Mouse (Mus musculus) Muller cell, postnatal 12 days (primary cell): ENCODE measurements around the gene Olfr1370.
"Not testable (repeated sequence)": the region's sequence is repeated elsewhere in the genome, so short reads cannot be mapped to it uniquely, and the experiment has no call there.

Experiments used
- DNase-seq: peaks from one replicate; pipeline ENCODE4 v3.0.0-alpha.2; 2015; ENCODE audit errors: inconsistent ontology term

Olfr1370 gene

DNA sequence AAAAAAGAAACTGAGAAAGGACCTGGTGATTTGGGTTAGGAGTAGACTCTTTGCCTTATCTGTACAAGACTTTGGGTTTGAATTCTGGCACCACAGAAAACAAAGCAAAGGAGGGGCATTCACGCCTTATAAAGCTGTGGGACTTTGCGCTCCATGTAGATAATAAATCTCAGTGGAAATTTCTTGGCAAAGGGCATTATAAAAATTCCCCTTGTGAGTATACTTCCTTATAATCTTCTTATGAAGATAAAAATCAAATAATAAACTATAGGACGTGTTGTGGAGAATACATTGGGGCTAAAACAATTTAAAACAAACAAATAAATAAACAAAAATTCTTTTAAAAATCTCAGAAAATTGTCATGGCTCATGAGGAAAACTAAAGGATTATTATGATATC, at the start of gene Olfr1370:
TSS of gene Olfr1370 (minus strand) at position 101 of the 400 bp plus-strand sequence.
- DNase-seq, result no peak

DNA sequence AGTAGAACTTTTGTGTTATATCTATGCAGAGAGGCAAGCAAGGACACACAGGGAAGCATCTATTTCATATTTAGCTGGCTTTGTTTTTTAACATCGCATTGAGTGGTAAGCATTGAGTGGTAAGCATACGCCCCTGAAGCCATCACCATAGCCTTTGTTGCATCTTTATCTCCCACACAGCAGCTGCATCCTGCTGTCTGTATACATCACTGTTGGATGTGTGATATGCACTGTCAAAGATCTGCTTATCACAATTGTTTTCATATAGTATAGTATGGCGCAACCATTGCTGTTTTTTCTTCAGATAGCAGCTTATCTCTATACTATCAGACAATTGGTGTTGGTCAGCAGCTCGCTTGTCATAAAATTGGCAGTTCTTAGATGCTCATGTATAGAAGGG, 39.4 kb upstream of the Olfr1370 start:
- no peak for DNase-seq

DNA sequence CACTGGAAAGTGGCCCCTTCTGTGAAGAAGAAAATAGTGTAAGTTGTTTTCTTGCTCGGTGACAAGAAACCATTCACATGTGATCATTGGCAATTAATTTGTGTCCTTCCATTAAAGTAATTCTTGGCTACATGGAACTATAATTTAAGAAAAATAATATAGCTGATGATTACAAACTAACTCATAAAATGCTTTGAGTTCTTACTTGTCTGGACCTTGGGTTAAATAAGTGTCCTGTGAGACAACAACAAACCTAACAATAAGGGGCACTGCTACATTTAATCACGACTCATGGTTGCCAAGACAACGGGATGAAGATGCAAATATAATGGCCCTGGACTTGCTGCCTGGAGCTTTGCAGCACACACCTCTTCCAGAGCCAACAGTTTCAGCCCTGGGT, 36.4 kb upstream of the Olfr1370 start, which contains the start of gene Olfr1369-ps1:
TSS of gene Olfr1369-ps1 (plus strand) at position 301 of the 400 bp plus-strand sequence.
- not testable (repeated sequence) for DNase-seq

DNA sequence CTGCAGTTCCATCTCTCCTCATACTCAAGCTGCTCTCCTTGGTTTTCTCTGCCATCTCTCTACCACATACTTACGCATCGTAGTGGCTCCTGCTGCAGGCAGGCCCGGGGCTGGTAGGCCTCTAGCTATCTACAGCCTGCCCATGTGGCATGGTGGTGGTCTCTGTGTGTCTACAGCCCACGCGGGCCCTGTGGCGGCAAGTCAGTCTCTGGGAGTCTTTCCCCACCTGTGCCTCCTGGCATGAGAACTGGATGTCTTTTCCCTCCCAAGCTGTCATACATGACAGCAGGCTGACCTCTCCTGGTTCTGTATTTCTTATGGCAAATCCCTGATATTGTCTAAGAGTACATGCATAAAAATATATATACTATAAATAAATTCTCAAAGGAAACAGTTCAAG, 35.7 kb upstream of the Olfr1370 start:
- DNase-seq, result no peak

DNA sequence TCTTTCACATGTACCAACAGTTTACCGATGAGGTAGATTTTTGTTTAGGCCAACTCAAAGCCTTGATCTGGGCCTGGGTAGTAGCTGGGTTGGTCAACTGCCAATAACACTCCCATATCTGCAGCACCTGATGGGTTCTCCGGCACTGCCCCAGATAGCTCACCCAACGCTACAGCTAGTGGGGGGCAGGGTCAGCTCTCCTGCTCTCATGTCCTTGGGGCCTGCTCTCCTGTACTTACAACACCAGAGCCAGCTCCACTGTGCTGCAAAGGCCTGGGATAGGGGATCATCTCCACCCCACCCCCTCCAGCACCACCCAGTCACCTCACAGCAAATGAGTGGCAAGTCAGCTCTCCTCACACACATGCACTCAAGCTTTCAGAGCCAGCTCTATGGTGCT, 35.0 kb upstream of the Olfr1370 start:
- DNase-seq, result no peak

DNA sequence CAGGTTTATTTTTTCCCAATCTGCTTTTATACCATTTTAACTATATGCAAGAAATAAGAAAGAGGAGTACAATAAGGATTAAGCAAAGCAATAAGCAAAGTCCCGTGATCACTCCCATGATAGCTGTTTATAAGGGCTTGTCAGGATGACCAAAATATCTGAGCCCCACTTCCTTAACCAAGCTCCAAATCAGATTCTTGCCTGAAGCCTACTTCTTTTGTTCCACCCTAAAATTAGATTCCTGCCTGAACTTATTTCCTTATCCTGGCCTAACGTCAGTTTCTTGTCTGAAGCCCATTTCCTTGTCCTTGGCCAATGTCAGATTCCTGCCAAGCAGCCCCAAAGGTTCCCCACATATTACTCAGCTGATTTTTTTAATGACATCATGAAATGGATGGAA, 7.9 kb upstream of the Olfr1370 start:
- no peak for DNase-seq

DNA sequence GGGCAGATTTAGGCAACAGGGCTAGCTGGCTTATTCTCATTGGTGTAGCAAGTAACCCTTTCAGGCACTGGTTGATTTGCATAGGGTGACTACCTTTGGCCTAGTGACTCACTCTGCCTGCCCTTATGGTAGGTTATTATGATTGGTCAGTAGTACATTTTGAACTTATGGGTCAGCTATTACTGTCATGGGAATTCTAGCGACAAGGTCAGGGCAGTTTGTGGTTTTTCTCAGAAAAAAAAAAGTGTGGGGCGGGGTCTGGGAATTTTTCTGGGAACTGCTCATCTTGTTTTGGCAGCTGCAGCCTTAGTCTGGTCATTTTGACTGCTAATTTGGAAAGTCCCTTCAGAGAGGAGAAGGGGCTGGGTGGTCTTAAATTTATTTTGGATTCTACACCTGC, 8.7 kb downstream of the Olfr1370 start:
- peak; percentile 20 for DNase-seq

DNA sequence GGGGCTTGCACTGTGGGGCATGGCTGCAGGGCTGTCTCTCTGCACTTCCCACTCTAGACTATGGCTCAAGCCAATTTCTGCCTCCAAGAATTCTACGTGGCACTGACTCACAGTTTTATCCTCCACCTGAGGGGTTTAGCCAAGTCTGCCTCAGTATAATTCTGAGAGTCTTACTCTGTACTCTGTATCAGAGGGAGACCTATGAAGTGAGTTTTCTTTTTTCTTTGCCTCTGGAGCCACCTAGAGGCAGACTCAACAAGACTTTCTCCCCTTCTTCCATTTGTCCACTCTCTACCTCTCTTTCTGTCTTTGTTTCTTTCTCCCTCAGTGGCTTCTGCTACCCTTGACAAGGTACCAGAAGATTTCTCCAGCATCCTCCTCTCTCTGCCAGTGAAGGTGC, 24.6 kb downstream of the Olfr1370 start:
- peak; percentile 9 for DNase-seq

DNA sequence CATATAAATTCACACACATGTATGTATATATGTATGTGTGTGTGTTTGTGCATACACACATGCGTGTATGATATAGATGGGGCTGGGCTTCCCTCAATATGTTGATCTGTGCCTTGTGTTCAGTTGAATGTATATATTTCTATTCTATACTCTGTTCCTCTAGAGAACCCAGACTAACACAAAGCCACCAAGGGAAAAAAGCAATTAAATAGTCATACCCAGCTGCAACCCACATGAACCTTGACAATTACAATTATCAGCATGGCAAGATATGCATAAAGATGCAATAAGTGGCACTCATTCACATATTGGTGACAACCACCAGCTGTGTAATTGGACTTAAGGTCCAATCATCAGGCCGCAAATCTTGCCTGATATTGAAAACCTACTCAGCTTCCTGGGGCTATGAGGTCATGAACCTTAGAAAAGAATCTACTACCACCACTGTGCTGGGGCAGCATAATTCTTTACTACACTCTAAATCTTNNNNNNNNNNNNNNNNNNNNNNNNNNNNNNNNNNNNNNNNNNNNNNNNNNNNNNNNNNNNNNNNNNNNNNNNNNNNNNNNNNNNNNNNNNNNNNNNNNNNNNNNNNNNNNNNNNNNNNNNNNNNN, 34.1 kb downstream of the Olfr1370 start:
- DNase-seq, result no peak

DNA sequence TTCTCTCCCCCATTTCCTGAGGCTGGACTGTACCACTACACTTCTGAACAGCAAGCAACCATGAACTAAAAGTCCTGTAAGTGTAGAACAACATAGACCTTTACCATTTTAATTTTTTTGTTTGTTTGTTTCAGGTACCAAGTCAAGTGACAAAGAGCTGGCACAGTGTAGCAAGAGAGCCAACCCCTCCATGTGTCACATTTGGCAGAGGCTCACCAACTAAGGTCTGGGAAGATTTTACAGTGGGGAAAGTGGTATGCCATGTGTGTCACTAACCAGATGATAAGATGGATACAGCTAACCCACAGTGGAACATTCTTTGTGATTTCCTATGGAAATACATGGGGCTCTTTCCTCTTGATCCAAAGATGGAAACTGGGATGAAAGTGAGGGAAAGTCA, 38.8 kb downstream of the Olfr1370 start:
- DNase-seq, result no peak

DNA sequence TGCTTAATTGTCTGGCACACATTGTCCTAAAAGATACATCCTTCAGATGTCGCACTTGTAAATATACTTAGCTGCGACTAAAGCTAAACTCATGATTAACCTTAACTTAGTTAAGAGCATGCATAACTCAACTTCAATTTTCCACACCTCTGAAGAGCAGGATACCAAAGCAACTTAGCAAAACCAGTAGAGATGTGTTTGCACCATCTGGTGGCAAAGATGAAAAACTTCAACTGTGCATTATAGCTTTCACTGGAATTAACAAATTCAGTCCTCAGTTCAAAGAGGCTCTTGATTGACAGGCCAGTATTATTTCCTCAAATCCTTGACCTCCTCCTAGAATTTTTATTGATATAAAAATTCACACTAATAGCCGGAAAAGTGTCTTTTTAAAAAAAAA, 39.7 kb downstream of the Olfr1370 start:
- DNase-seq, result peak; percentile 7

DNA sequence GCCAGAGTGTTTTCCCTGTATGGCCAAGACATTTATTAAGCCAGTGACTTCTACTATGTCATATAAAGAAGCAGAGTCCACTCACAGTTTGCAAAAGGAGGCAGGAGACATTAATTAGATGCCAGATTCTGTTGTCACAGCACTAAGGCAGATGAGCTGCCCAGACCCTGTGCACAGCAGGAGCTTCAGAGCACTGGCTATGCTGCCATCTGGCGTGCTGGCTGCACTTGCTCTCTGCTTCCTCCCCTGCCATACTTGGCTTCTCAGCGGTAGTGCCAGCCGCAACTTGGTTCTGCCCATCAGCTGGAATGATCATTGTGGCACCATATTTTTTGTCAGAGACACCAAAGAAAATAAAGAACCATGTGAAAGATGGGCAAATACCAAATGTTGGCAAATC, 41.6 kb downstream of the Olfr1370 start:
- DNase-seq, result peak; percentile 2

DNA sequence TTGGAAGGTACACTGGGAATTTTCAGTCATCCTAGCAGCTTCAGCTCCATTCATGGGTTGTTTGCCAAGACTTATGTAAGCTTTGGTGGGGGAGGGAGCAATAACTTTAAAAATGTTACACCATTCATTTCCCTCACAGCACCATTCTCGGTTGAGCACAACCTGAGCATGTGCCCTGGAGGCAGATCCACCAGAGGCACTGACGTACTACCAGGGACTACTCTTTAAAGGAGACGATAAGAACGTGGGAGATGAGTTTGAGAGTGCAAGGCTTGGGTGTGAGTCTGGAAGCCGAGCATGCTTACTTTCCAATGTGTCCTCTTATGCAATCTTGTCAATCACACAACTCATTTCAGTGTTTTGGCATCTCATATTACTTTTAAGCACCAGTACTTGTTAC, 49.9 kb downstream of the Olfr1370 start:
- DNase-seq, result no peak
